Mouse (Mus musculus) liver, embryonic 16.5 days (tissue): ENCODE measurements at regions not wholly inside any gene's neighbourhood (a gene's known extent, or its start where the extent isn't known, plus 50 kb on each side); places are given as distances from the start of the nearest gene placed in this dataset.
"Not testable (repeated sequence)": the region's sequence is repeated elsewhere in the genome, so short reads cannot be mapped to it uniquely, and the experiment has no call there.

ENCODE experiments used
- ATAC-seq: fragments of 200-750 bp; cut with Nextera tagmentation; 2 replicates; pipeline ENCODE4 v1.8.0; 2017; ENCODE audit warnings: low read depth, mild to moderate bottlenecking, moderate number of reproducible peaks, moderate library complexity
- H3K27ac ChIP-seq: fragments of 300-500 bp; sonication (generic); 2 replicates; pipeline ENCODE4 v1.5.1; 2014; ENCODE audit warnings: mild to moderate bottlenecking, low read length
- H3K27me3 ChIP-seq: fragments of 300-500 bp; sonication (generic); 2 replicates; pipeline ENCODE4 v1.6.1; 2014; ENCODE audit warnings: low read depth, low read length, mixed read lengths; ENCODE audit not compliant: control insufficient read depth, insufficient read depth
- H3K36me3 ChIP-seq: fragments of 300-500 bp; sonication (generic); 2 replicates; pipeline ENCODE4 v1.6.1; 2014; ENCODE audit warnings: mild to moderate bottlenecking; ENCODE audit not compliant: control insufficient read depth, insufficient read depth
- H3K4me1 ChIP-seq: fragments of 300-500 bp; sonication (generic); 2 replicates; pipeline ENCODE4 v1.6.1; 2014; ENCODE audit warnings: low read depth, low read length, mixed read lengths; ENCODE audit not compliant: control insufficient read depth
- H3K4me2 ChIP-seq: fragments of 300-500 bp; sonication (generic); 2 replicates; pipeline ENCODE4 v1.6.1; 2014; ENCODE audit warnings: low read depth, low read length, mixed read lengths
- H3K4me3 ChIP-seq: fragments of 300-500 bp; sonication (generic); 2 replicates; pipeline ENCODE4 v1.5.1; 2014; ENCODE audit warnings: low read depth, mild to moderate bottlenecking, low read length
- H3K9ac ChIP-seq: fragments of 300-500 bp; sonication (generic); 2 replicates; pipeline ENCODE4 v1.6.1; 2014; ENCODE audit warnings: low read depth, low read length
- H3K9me3 ChIP-seq: fragments of 300-500 bp; sonication (generic); replicated peaks from 2 replicates; pipeline ENCODE4 v1.6.1; 2016; ENCODE audit warnings: low read length; ENCODE audit not compliant: control insufficient read depth
- WGBS: fragments of 180-500 bp; shearing (Covaris S2); extraction: QIAGEN DNeasy Blood & Tissue Kit; methylation state at CpG from one replicate; pipeline ENCODE4 v1.1.7; 2014; ENCODE audit not compliant: insufficient replicate concordance; 5-methylcytosine and 5-hydroxymethylcytosine counted together

GRCm38 (mm10) chr9:8731141-8731540 is 168.5 kb upstream of the Pgr start:
- WGBS, result 67% methylated on average over 1 of the region's 1 CpGs
- no peaks in the 10 kb centered on the region for H3K27me3 ChIP-seq

DNA sequence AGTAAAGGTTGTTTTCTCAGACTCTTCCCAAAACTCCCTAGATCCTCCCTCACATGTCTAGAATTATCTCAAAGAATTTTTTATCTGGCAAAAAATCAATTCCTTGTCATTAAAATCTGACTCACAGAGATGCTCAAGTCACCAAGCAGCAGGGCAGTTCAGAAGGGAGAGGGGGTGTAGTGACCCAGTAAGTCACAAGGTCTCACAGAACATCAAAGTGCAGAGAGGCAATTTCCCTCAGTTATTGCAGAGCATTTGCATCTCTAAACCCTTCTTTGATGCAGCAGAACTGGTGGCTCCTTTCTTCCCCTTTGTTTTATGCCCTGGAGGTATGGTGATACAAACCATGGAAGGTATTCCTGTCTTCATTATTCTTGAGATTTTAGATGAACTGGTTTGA is 166.1 kb upstream of the Pgr start:
- no peak overlapping the region for H3K4me3 ChIP-seq
- no peaks in the 10 kb centered on the region for H3K9me3 ChIP-seq
- no peak for ATAC-seq
- H3K4me2 ChIP-seq, result no peak overlapping the region
- no peak overlapping the region for H3K27ac ChIP-seq
- no peaks in the 10 kb centered on the region for H3K4me1 ChIP-seq
- no peaks in the 10 kb centered on the region for H3K36me3 ChIP-seq
- no peak overlapping the region for H3K9ac ChIP-seq
- no peaks in the 10 kb centered on the region for H3K27me3 ChIP-seq

More at GRCm38 (mm10) chr9:8731141-8731540, 168.5 kb upstream of the Pgr start:
- ATAC-seq, result no peak
- H3K9ac ChIP-seq, result no peak overlapping the region
- no peaks in the 10 kb centered on the region for H3K9me3 ChIP-seq
- H3K36me3 ChIP-seq, result no peaks in the 10 kb centered on the region
- H3K4me1 ChIP-seq, result no peaks in the 10 kb centered on the region
- H3K27ac ChIP-seq, result no peak overlapping the region
- no peak overlapping the region for H3K4me3 ChIP-seq
- no peak overlapping the region for H3K4me2 ChIP-seq

DNA sequence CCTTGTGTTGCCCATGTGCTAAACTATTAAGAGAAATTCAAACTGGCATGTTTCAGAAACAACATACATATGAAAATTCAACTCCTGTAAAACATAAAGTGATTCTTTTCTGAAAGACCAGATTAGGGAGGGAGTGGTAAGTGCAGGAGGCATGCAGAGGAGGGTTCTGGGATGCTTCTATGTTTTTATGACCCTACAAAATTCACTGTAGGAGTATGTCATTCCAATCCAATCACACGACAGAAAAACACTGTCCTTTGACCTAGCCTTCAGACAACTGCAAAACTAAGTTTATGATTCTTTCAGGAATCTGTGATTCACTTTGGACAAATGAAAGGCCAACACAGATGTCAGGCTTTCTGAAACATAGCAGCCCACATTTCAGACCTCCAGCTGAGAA is 159.4 kb upstream of the Pgr start:
- Histone ChIP-seq H3K9me3 (no peaks in the 10 kb centered on the region), H3K4me2 (no peak overlapping the region), H3K36me3 (no peaks in the 10 kb centered on the region), H3K9ac (no peak overlapping the region), H3K4me3 (no peak overlapping the region), H3K27ac (no peak overlapping the region), H3K4me1 (no peaks in the 10 kb centered on the region), H3K27me3 (no peaks in the 10 kb centered on the region)
- 52% methylated on average over 1 of the region's 1 CpGs for WGBS
- no peak for ATAC-seq

DNA sequence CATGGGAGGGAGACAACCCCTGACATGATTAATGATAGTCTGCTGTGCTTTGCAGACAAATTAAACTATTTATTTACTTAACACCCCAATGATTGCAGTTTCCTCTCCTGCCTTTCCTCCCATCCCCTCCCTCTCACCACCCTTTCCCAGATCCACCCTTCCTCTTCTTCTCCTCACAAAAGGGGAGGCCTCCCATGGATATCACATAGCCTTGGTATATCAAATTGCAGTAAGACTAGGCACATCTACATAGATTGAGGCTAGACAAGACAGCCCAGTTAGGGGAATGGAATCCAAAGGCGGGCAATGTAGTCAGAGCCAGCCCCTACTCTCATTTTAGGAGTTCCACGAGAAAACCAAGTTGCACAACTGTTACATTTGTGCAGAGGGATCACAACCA is 149.8 kb upstream of the Pgr start:
- no peaks in the 10 kb centered on the region for H3K9me3 ChIP-seq
- ATAC-seq, result no peak
- H3K4me2 ChIP-seq, result no peak overlapping the region
- WGBS, result 39% methylated on average over 2 of the region's 2 CpGs
- no peak overlapping the region for H3K27ac ChIP-seq
- no peak overlapping the region for H3K4me3 ChIP-seq
- H3K27me3 ChIP-seq, result no peaks in the 10 kb centered on the region
- no peaks in the 10 kb centered on the region for H3K4me1 ChIP-seq
- no peaks in the 10 kb centered on the region for H3K36me3 ChIP-seq
- no peak overlapping the region for H3K9ac ChIP-seq

DNA sequence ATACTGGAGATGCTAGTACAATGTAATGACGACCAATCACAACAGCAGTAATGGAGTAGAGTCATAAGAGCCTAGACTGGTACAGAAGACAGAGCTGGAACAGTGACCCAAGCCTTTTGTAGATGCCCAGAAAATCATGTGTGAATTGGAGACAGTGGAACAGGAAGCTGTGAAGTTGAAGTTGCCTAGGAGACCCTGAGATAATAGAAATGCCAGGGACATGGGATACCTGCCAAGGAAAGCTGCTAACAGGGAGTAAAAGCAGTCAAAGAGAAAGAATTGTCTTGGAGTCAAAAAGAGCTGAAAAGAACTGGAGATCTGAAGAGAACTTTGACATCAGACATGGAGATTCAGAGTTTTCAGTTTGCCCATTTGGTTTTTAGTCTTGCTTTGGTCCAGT is 138.8 kb upstream of the Pgr start:
- no peak for ATAC-seq
- WGBS, result 30% methylated on average over 1 of the region's 1 CpGs
- no peak overlapping the region for H3K4me2 ChIP-seq
- H3K9me3 ChIP-seq, result no peaks in the 10 kb centered on the region; the same call in 1 of the 2 replicates
- no peak overlapping the region for H3K27ac ChIP-seq
- no peaks in the 10 kb centered on the region for H3K27me3 ChIP-seq
- H3K4me3 ChIP-seq, result no peak overlapping the region
- H3K36me3 ChIP-seq, result no peaks in the 10 kb centered on the region
- no peak overlapping the region for H3K9ac ChIP-seq
- H3K4me1 ChIP-seq, result no peaks in the 10 kb centered on the region

GRCm38 (mm10) chr9:8769398-8769797 is 130.2 kb upstream of the Pgr start:
- H3K9ac ChIP-seq, H3K27ac ChIP-seq, H3K9me3 ChIP-seq, H3K27me3 ChIP-seq, H3K4me1 ChIP-seq, H3K4me2 ChIP-seq, H3K4me3 ChIP-seq, ATAC-seq, H3K36me3 ChIP-seq: not testable (repeated sequence)

GRCm38 (mm10) chr9:8769996-8770395 is 129.6 kb upstream of the Pgr start:
- Histone ChIP-seq H3K27ac (no peak overlapping the region), H3K4me3 (no peak overlapping the region), H3K9ac (no peak overlapping the region), H3K9me3 (no peaks in the 10 kb centered on the region), H3K4me2 (no peak overlapping the region), H3K36me3 (no peaks in the 10 kb centered on the region), H3K27me3 (no peaks in the 10 kb centered on the region), H3K4me1 (no peaks in the 10 kb centered on the region)
- WGBS, result 40% methylated on average over 4 of the region's 4 CpGs
- ATAC-seq, result no peak

DNA sequence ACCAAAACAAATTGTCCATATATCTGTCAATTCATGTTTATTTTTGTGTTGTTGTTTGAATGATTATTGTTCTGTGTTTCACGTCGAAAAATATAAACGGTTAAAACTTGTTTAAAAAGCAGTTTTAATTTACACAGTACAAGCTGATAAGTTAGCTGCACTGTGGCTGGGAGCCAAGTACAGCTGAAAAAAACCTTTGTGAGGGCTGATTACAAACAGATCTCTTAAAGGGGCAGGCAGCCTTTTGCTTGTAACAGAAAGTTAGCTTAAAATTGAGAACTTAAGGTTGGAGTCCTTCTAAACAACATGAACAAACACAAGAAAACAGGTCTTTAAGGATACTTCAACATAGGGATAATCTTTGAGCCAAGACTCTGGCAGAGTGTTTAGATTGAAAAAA is 118.3 kb upstream of the Pgr start:
- H3K4me1 ChIP-seq, H3K9ac ChIP-seq, H3K9me3 ChIP-seq, H3K27ac ChIP-seq, ATAC-seq, H3K4me2 ChIP-seq, H3K4me3 ChIP-seq, H3K36me3 ChIP-seq, H3K27me3 ChIP-seq: not testable (repeated sequence)
- WGBS, result 53% methylated on average over 3 of the region's 3 CpGs

GRCm38 (mm10) chr9:8814236-8814635 is 85.4 kb upstream of the Pgr start:
- no peak for ATAC-seq
- Histone ChIP-seq H3K27me3 (no peaks in the 10 kb centered on the region), H3K36me3 (no peaks in the 10 kb centered on the region), H3K4me2 (no peak overlapping the region), H3K9me3 (no peaks in the 10 kb centered on the region), H3K4me3 (no peak overlapping the region), H3K4me1 (no peaks in the 10 kb centered on the region), H3K27ac (no peak overlapping the region), H3K9ac (no peak overlapping the region)
- WGBS, result 59% methylated on average over 4 of the region's 4 CpGs
